Mouse (Mus musculus): ENCODE measurements around the gene Gon4l. TPM values are rescaled to one million over a fixed set of nuclear protein-coding genes. Genes with fewer than 3 reads are reported as not detected.

The Gon4l gene
- total RNA-seq, 2 experiments from 2014 or later: 43.1 to 44.8 TPM

DNA sequence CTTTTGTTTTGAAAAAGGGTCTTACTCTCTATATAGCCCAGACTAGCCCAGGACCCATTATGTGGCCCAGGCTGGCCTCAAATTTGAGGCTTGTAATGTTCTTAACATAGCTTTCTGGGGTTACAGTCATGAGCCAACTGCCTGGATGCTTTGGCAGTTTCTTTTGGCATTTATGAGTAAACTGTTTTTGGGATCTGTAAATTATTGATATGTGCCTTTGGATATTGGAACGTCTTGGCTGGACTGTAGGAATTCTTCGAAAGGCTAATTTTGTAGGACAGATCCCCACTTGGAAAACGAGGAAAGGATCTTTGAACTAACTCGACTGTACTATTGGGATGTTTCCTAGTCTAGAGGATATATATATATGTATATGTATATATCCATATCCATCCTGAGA lies 118.2 kb downstream of the Gon4l start:
- intact Hi-C loops (cut with DNase I): no loop called here
- DNase-seq (ENCODE audit: extremely low spot score in 1 of 2, low spot score in 2 of 2): no peak

- intact Hi-C loops (cut with DNase I): no loop called here
- DNase-seq (ENCODE audit: extremely low spot score in 1 of 2, low spot score in 2 of 2): no peak
Measured at GRCm38 (mm10) chr3:88953736-88954135, 118.7 kb downstream of the Gon4l start.

Other genes starting within 250 kb of the Gon4l start
- 100 to 1,000 TPM; 257 to 264 TPM for gene Arhgef2, start 229.3 kb upstream of the Gon4l start, total RNA-seq (2021)
- gene Rxfp4, start 182.1 kb upstream of the Gon4l start, total RNA-seq (2021): not detected
- 10 to 100 TPM; 52.0 to 55.7 TPM for gene Khdc4, start 149.4 kb upstream of the Gon4l start, total RNA-seq (2021)
- gene Rit1, start 118.4 kb upstream of the Gon4l start, total RNA-seq (2021): 10 to 100 TPM; 42.9 to 55.5 TPM
- gene Syt11, start 60.1 kb upstream of the Gon4l start, total RNA-seq (2021): 100 to 1,000 TPM; 433 to 447 TPM
- 10 to 100 TPM; 28.9 to 31.9 TPM for gene Msto1, start 78.8 kb downstream of the Gon4l start, total RNA-seq (2021)
- gene Ash1l, start 115.4 kb downstream of the Gon4l start, total RNA-seq (2021): 10 to 100 TPM; 59.9 to 62.0 TPM
- 100 to 1,000 TPM; 116 to 120 TPM for gene Dap3, start 116.0 kb downstream of the Gon4l start, total RNA-seq (2021)

Data from left cerebral cortex, postnatal 10 days (tissue).